Mouse (Mus musculus) heart, postnatal 0 days (tissue): ENCODE measurements around the gene Rtp3. TPM values are rescaled to one million over a fixed set of nuclear protein-coding genes. Genes with fewer than 3 reads are reported as not detected.

ENCODE experiments used
- ATAC-seq: fragments of 200-750 bp; cut with Nextera tagmentation; 2 replicates; pipeline ENCODE4 v1.8.0; 2017; ENCODE audit warnings: low read depth, moderate number of reproducible peaks, moderate library complexity; ENCODE audit not compliant: insufficient read depth
- DNase-seq: peaks from one replicate; pipeline ENCODE4 v3.0.0-alpha.2; 2016; ENCODE audit warnings: low spot score
- H3K27ac ChIP-seq: fragments of 300-500 bp; sonication (generic); 2 replicates; pipeline ENCODE4 v1.5.1; 2014; ENCODE audit warnings: low read depth, mild to moderate bottlenecking
- H3K27me3 ChIP-seq: fragments of 300-500 bp; sonication (generic); 2 replicates; pipeline ENCODE4 v1.6.1; 2014; ENCODE audit warnings: low read length, mixed read lengths; ENCODE audit not compliant: control insufficient read depth, insufficient read depth
- H3K36me3 ChIP-seq: fragments of 300-500 bp; sonication (generic); replicated peaks from 2 replicates; pipeline ENCODE4 v1.6.1; 2014; ENCODE audit warnings: low read length, mixed read lengths; ENCODE audit not compliant: control insufficient read depth, insufficient read depth
- H3K4me1 ChIP-seq: fragments of 300-500 bp; sonication (generic); 2 replicates; pipeline ENCODE4 v1.6.1; 2014; ENCODE audit warnings: antibody characterized with exemption; ENCODE audit not compliant: control insufficient read depth, insufficient read depth
- H3K4me2 ChIP-seq: fragments of 300-500 bp; sonication (generic); 2 replicates; pipeline ENCODE4 v1.6.1; 2014; ENCODE audit warnings: low read depth, mild to moderate bottlenecking, low read length, moderate library complexity
- H3K4me3 ChIP-seq: fragments of 300-500 bp; sonication (generic); 2 replicates; pipeline ENCODE4 v1.5.1; 2014; ENCODE audit warnings: low read depth, low read length
- H3K9ac ChIP-seq: fragments of 300-500 bp; sonication (generic); replicated peaks from 2 replicates; pipeline ENCODE4 v1.6.1; 2014; ENCODE audit warnings: low read depth, low read length, mixed read lengths
- H3K9me3 ChIP-seq: fragments of 300-500 bp; sonication (generic); replicated peaks from 2 replicates; pipeline ENCODE4 v1.6.1; 2016; ENCODE audit warnings: low read length; ENCODE audit not compliant: control insufficient read depth
- CTCF ChIP-seq: IDR thresholded peaks from 2 replicates; pipeline ENCODE4 v1.5.1; 2016; ENCODE audit warnings: antibody characterized with exemption, control low read depth, low read depth
- EP300 ChIP-seq: IDR thresholded peaks from 2 replicates; pipeline ENCODE4 v1.6.1; 2016; ENCODE audit warnings: antibody characterized with exemption, low read depth
- WGBS: fragments of 180-500 bp; shearing (Covaris S2); extraction: QIAGEN DNeasy Blood & Tissue Kit; methylation state at CpG from one replicate; pipeline ENCODE4 v1.1.7; 2014; 5-methylcytosine and 5-hydroxymethylcytosine counted together
- polyA plus RNA-seq: library from polyadenylated mRNA; unstranded; fragments of >200 nt; fragmentation: Nextera tagmentation; extraction: Ambion mirVana; gene quantifications from 2 replicates; pipeline ENCODE4 v1.2.1, GENCODE M21; 2015
- total RNA-seq: library from RNA; depleted of rRNA; stranded (reverse); fragments of >200 nt; gene quantifications from 2 replicates; pipeline ENCODE4 v1.2.3, GENCODE M21; 2014; ENCODE audit warnings: low replicate concordance; rRNA removed

The Rtp3 gene
- total RNA-seq (0.46 and 1.4 TPM in 2 replicates), polyA plus RNA-seq (0.21 and 0.26 TPM in 2 replicates)

- TF ChIP-seq CTCF (no peak), EP300 (no peak)
- H3K27ac ChIP-seq = no peak within 1 kb of the TSS
- H3K9me3 ChIP-seq = no peaks in the 10 kb centered on the region; the same call in 1 of the 2 replicates
- H3K4me2 ChIP-seq = 0 out of 2 replicates have a peak within 1 kb of the TSS, but pooled peaks have one; percentile 15
- H3K36me3 ChIP-seq = no peaks in the 10 kb centered on the region
- DNase-seq (no peak), ATAC-seq (no peak)
- H3K4me1 ChIP-seq = 0 out of 2 replicates have a peak, but pooled peaks cover 6% of the 10 kb centered on the region
- no peak within 1 kb of the TSS for H3K9ac ChIP-seq
- no peak within 1 kb of the TSS for H3K4me3 ChIP-seq
- 49% methylated on average over 6 of the region's 6 CpGs for WGBS
- no peaks in the 10 kb centered on the region for H3K27me3 ChIP-seq
These were observed at the start of gene Rtp3 for GRCm38 (mm10) chr9:110990204-110990603. TSS of gene Rtp3 (minus strand) at chr9:110990583.

GRCm38 (mm10) chr9:111039966-111040365 is 49.6 kb upstream of the Rtp3 start:
- H3K27ac ChIP-seq = no peak overlapping the region
- WGBS = 43% methylated on average over 4 of the region's 4 CpGs
- ATAC-seq = no peak
- H3K4me3 ChIP-seq = no peak overlapping the region
- H3K9ac ChIP-seq = no peak overlapping the region
- H3K27me3 ChIP-seq = no peaks in the 10 kb centered on the region
- no peak for TF ChIP-seq CTCF
- TF ChIP-seq EP300 = no peak
- H3K4me1 ChIP-seq = no peaks in the 10 kb centered on the region
- no peak for DNase-seq
- H3K9me3 ChIP-seq = no peaks in the 10 kb centered on the region
- H3K36me3 ChIP-seq = no peaks in the 10 kb centered on the region
- H3K4me2 ChIP-seq = no peak overlapping the region

GRCm38 (mm10) chr9:111033717-111034116 is 43.3 kb upstream of the Rtp3 start:
- DNase-seq = no peak
- Histone ChIP-seq H3K4me1 (no peaks in the 10 kb centered on the region), H3K27me3 (no peaks in the 10 kb centered on the region), H3K4me3 (no peak overlapping the region), H3K9ac (no peak overlapping the region), H3K4me2 (no peak overlapping the region), H3K9me3 (no peaks in the 10 kb centered on the region), H3K27ac (no peak overlapping the region), H3K36me3 (no peaks in the 10 kb centered on the region)
- WGBS = 83% methylated on average over 4 of the region's 4 CpGs
- no peak for TF ChIP-seq EP300
- no peak for ATAC-seq

GRCm38 (mm10) chr9:111026791-111027190 is 36.4 kb upstream of the Rtp3 start:
- DNase-seq (no peak), ATAC-seq (no peak)
- Histone ChIP-seq H3K27me3 (no peaks in the 10 kb centered on the region), H3K9me3 (no peaks in the 10 kb centered on the region), H3K36me3 (no peaks in the 10 kb centered on the region), H3K4me2 (no peak overlapping the region), H3K4me1 (no peaks in the 10 kb centered on the region), H3K9ac (no peak overlapping the region), H3K4me3 (no peak overlapping the region), H3K27ac (no peak overlapping the region)
- 77% methylated on average over 10 of the region's 10 CpGs for WGBS
- no peak for TF ChIP-seq CTCF
- TF ChIP-seq EP300 = no peak

GRCm38 (mm10) chr9:111019022-111019421 is 28.6 kb upstream of the Rtp3 start, which contains the start of gene Ltf:
TSS of gene Ltf (plus strand) at chr9:111019271.
- H3K36me3 ChIP-seq = no peaks in the 10 kb centered on the region
- H3K9ac ChIP-seq = no peak within 1 kb of the TSS
- 53% methylated on average over 5 of the region's 5 CpGs for WGBS

GRCm38 (mm10) chr9:111015658-111016057 is 25.3 kb upstream of the Rtp3 start:
- TF ChIP-seq CTCF (no peak), EP300 (no peak)
- Histone ChIP-seq H3K36me3 (no peaks in the 10 kb centered on the region), H3K9ac (no peak overlapping the region), H3K27ac (no peak overlapping the region), H3K27me3 (no peaks in the 10 kb centered on the region), H3K9me3 (no peaks in the 10 kb centered on the region), H3K4me3 (no peak overlapping the region), H3K4me2 (no peak overlapping the region), H3K4me1 (peaks cover 7% of the 10 kb centered on the region; the same call in 1 of the 2 replicates)
- 81% methylated on average over 4 of the region's 4 CpGs for WGBS
- no peak for ATAC-seq
- no peak for DNase-seq

More at GRCm38 (mm10) chr9:111019022-111019421, 28.6 kb upstream of the Rtp3 start, which contains the start of gene Ltf:
- Histone ChIP-seq H3K4me2 (no peak within 1 kb of the TSS), H3K4me3 (no peak within 1 kb of the TSS), H3K27ac (no peak within 1 kb of the TSS), H3K9me3 (no peaks in the 10 kb centered on the region), H3K4me1 (no peaks in the 10 kb centered on the region), H3K27me3 (no peaks in the 10 kb centered on the region)
- no peak for DNase-seq
- TF ChIP-seq CTCF = no peak
- no peak for TF ChIP-seq EP300
- no peak for ATAC-seq
